Mouse (Mus musculus) hindbrain, embryonic 16.5 days (tissue): ENCODE measurements at regions not wholly inside any gene's neighbourhood (a gene's known extent, or its start where the extent isn't known, plus 50 kb on each side); places are given as distances from the start of the nearest gene placed in this dataset.

Source experiments
- ATAC-seq: fragments of 200-750 bp; cut with Nextera tagmentation; 2 replicates; pipeline ENCODE4 v1.8.0; 2017; ENCODE audit warnings: moderate TSS enrichment, moderate library complexity
- H3K27ac ChIP-seq: fragments of 300-500 bp; sonication (generic); 2 replicates; pipeline ENCODE4 v1.5.1; 2014; ENCODE audit warnings: low read depth, mild to moderate bottlenecking, control low read depth, low read length, moderate library complexity
- H3K27me3 ChIP-seq: fragments of 300-500 bp; sonication (generic); replicated peaks from 2 replicates; pipeline ENCODE4 v1.6.1; 2014; ENCODE audit warnings: low read length; ENCODE audit not compliant: control insufficient read depth, insufficient read depth
- H3K36me3 ChIP-seq: fragments of 300-500 bp; sonication (generic); 2 replicates; pipeline ENCODE4 v1.6.1; 2014; ENCODE audit warnings: mild to moderate bottlenecking, low read length, moderate library complexity, mixed read lengths; ENCODE audit not compliant: control insufficient read depth, insufficient read depth
- H3K4me1 ChIP-seq: fragments of 300-500 bp; sonication (generic); 2 replicates; pipeline ENCODE4 v1.6.1; 2014; ENCODE audit warnings: low read depth, low read length; ENCODE audit not compliant: control insufficient read depth, insufficient read depth
- H3K4me2 ChIP-seq: fragments of 300-500 bp; sonication (generic); 2 replicates; pipeline ENCODE4 v1.6.1; 2014; ENCODE audit warnings: mild to moderate bottlenecking, low read length, control low read depth, moderate library complexity
- H3K4me3 ChIP-seq: fragments of 300-500 bp; sonication (generic); 2 replicates; pipeline ENCODE4 v1.5.1; 2014; ENCODE audit warnings: mild to moderate bottlenecking, low read length, control low read depth, moderate library complexity
- H3K9ac ChIP-seq: fragments of 300-500 bp; sonication (generic); 2 replicates; pipeline ENCODE4 v1.6.1; 2014; ENCODE audit warnings: low read depth, mild to moderate bottlenecking, control low read depth, low read length, moderate library complexity
- H3K9me3 ChIP-seq: fragments of 300-500 bp; sonication (generic); 2 replicates; pipeline ENCODE4 v1.6.1; 2014; ENCODE audit warnings: mild to moderate bottlenecking, low read length, moderate library complexity; ENCODE audit not compliant: control insufficient read depth
- WGBS: fragments of 180-500 bp; shearing (Covaris S2); extraction: QIAGEN DNeasy Blood & Tissue Kit; methylation state at CpG from one replicate; pipeline ENCODE4 v1.1.7; 2014; 5-methylcytosine and 5-hydroxymethylcytosine counted together

DNA sequence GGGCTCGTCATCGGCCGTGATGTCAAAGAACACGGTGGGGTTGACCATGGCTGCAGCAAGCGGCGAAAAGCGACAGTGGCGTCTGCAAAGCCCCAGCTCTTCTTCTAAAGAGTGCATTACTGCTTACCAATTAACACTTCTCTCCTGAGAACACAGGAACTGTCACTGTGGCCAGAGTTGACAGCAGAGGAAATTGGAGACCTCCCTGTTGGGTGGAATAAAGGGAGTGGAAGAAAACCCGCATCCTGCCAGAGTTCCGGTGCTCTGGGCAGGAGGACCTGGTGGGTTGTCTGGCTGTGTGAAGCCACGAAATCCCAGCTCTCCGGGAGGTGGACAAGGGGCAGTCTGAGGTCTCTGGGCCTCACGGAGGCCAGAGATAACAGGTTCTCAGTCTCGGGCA is 63.4 kb downstream of the Rbm43 start:
- H3K4me1 ChIP-seq, result no peaks in the 10 kb centered on the region
- H3K9me3 ChIP-seq, result no peaks in the 10 kb centered on the region
- H3K4me3 ChIP-seq, result no peak overlapping the region
- H3K9ac ChIP-seq, result no peak overlapping the region
- WGBS, result 90% methylated on average over 14 of the region's 14 CpGs
- H3K4me2 ChIP-seq, result no peak overlapping the region
- H3K27me3 ChIP-seq, result no peaks in the 10 kb centered on the region
- no peak for ATAC-seq
- no peak overlapping the region for H3K27ac ChIP-seq
- H3K36me3 ChIP-seq, result no peaks in the 10 kb centered on the region
